Mouse (Mus musculus): ENCODE results near the gene Ccr9. TPM values are rescaled to one million over a fixed set of nuclear protein-coding genes. Genes with fewer than 3 reads are reported as not detected.

Ccr9 gene
- total and polyA plus RNA-seq, 3 experiments: not detected

DNA sequence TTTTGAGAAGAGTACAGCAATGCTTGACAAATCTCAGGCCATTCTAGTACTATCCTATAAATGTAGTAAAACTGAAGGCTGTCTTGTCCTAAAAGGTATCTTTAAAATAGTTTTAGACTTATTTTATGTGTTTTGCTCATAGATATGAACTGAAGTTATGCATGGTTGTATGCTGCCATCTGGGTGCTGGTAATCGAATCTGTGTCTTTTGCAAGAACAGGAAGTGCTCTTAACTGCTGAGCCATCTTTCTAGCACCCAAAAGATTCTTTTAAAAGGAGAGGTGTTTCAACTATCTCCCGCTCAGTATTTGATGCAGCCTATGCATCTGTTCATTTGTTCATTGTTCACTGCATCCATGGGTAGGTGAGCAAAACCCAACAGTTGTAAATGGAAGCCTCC lies 127.0 kb downstream of the Ccr9 start (continued):
- TF ChIP-seq MYC (IDR thresholded peaks at IDR 0.05; ENCODE audit: low read depth, low read length) (no peak), TAL1 (IDR thresholded peaks at IDR 0.05; ENCODE audit: low read length) (no peak), MAZ (IDR thresholded peaks at IDR 0.05; ENCODE audit: low read depth, low read length) (no peak)

- DNase-seq (ENCODE audit: low read depth, low spot score): no peak
- peaks cover 2 to 3% of the 10 kb centered on the region in 2 experiments; a peak in 3 of 4 replicates for H3K36me3 ChIP-seq (ENCODE audit: control insufficient read depth in 1 of 2, insufficient read depth in 2 of 2, low read length in 2 of 2)
Observed at GRCm38 (mm10) chr9:123806267-123806666, 128.0 kb downstream of the Ccr9 start, which contains the start of gene Cxcr6. TSS of gene Cxcr6 (plus strand) at chr9:123806475.

GRCm38 (mm10) chr9:123808583-123808982 lies 130.3 kb downstream of the Ccr9 start:
- no peak overlapping the region for H3K4me3 ChIP-seq (ENCODE audit: control insufficient read depth in 1 of 2, insufficient read depth in 1 of 2, low read depth in 2 of 2, low read length in 2 of 2)
- peak; percentile 24 for DNase-seq (ENCODE audit: low read depth, low spot score)
- H3K79me2 ChIP-seq (ENCODE audit: control insufficient read depth, insufficient read depth, low read length, poor library complexity): no peaks in the 10 kb centered on the region
- H3K27ac ChIP-seq (ENCODE audit: control insufficient read depth, low read depth, low read length): no peak overlapping the region
- H3K27me3 ChIP-seq (ENCODE audit: control insufficient read depth in 1 of 2, insufficient read depth in 2 of 2, low read length in 2 of 2): no peaks in the 10 kb centered on the region
- H3K9me3 ChIP-seq (replicated peaks; ENCODE audit: insufficient read depth, low read length): no peaks in the 10 kb centered on the region
- no peaks in the 10 kb centered on the region; a peak in 1 of 4 replicates for H3K4me1 ChIP-seq (ENCODE audit: control insufficient read depth in 1 of 2, insufficient read depth in 2 of 2, low read length in 2 of 2)
- no peak overlapping the region for H3K9ac ChIP-seq (ENCODE audit: control insufficient read depth, low read depth, low read length, poor library complexity, severe bottlenecking)
- TF ChIP-seq BHLHE40 (IDR thresholded peaks at IDR 0.05; ENCODE audit: borderline replicate concordance, low read depth, low read length) (peak; percentile 38; the same call in 1 of the 2 replicates), EP300 (IDR thresholded peaks at IDR 0.05; ENCODE audit: low read depth in 1 of 2, low read length in 2 of 2) (peak in 1 of 2 experiments; percentile 7; a peak in 1 of 4 replicates), USF1 (IDR thresholded peaks at IDR 0.05; ENCODE audit: low read depth, low read length) (peak; percentile 50; the same call in 1 of the 2 replicates), ZC3H11A (IDR thresholded peaks at IDR 0.05; ENCODE audit: low read depth, low read length) (no peak)
- H3K36me3 ChIP-seq (ENCODE audit: control insufficient read depth in 1 of 2, insufficient read depth in 2 of 2, low read length in 2 of 2): peaks cover 2 to 3% of the 10 kb centered on the region in 2 experiments; a peak in 3 of 4 replicates

More at GRCm38 (mm10) chr9:123806267-123806666, 128.0 kb downstream of the Ccr9 start, which contains the start of gene Cxcr6:
- H3K9ac ChIP-seq (ENCODE audit: control insufficient read depth, low read depth, low read length, poor library complexity, severe bottlenecking): no peak within 1 kb of the TSS
- TF ChIP-seq POLR2AphosphoS2 (IDR thresholded peaks at IDR 0.05; ENCODE audit: low read length): no peak
- TF ChIP-seq MXI1 (IDR thresholded peaks at IDR 0.05; ENCODE audit: low read depth, low read length): no peak
- no peak for TF ChIP-seq USF2 (IDR thresholded peaks at IDR 0.05; ENCODE audit: borderline replicate concordance in 1 of 2, insufficient read depth in 1 of 2, low read depth in 1 of 2, low read length in 2 of 2)
- no peak for TF ChIP-seq CTCF (IDR thresholded peaks at IDR 0.05 in 2 of 3, conservative IDR thresholded peaks at IDR 0.05 in 1 of 3; ENCODE audit: control insufficient read depth in 1 of 3, insufficient read depth in 1 of 3, low read depth in 2 of 3, low read length in 3 of 3, poor library complexity in 1 of 3, severe bottlenecking in 1 of 3)
- TF ChIP-seq MAZ (IDR thresholded peaks at IDR 0.05; ENCODE audit: low read depth, low read length): no peak
- TF ChIP-seq MAFK (IDR thresholded peaks at IDR 0.05; ENCODE audit: borderline replicate concordance, low read depth, low read length): no peak
- TF ChIP-seq GATA1 (IDR thresholded peaks at IDR 0.05; ENCODE audit: low read depth, low read length): no peak
- TF ChIP-seq ZKSCAN1 (IDR thresholded peaks at IDR 0.05; ENCODE audit: low read depth, low read length): no peak
- no peak for TF ChIP-seq GABPA (IDR thresholded peaks at IDR 0.05; ENCODE audit: low read depth, low read length)
- H3K27ac ChIP-seq (ENCODE audit: control insufficient read depth, low read depth, low read length): no peak within 1 kb of the TSS
- H3K79me2 ChIP-seq (ENCODE audit: control insufficient read depth, insufficient read depth, low read length, poor library complexity): no peaks in the 10 kb centered on the region
- H3K4me3 ChIP-seq (ENCODE audit: control insufficient read depth in 1 of 2, insufficient read depth in 1 of 2, low read depth in 2 of 2, low read length in 2 of 2): no peak within 1 kb of the TSS
- no peaks in the 10 kb centered on the region for H3K9me3 ChIP-seq (replicated peaks; ENCODE audit: insufficient read depth, low read length)
- peaks cover 0 to 2% of the 10 kb centered on the region in 2 experiments; a peak in 2 of 4 replicates for H3K4me1 ChIP-seq (ENCODE audit: control insufficient read depth in 1 of 2, insufficient read depth in 2 of 2, low read length in 2 of 2)
- H3K27me3 ChIP-seq (ENCODE audit: control insufficient read depth in 1 of 2, insufficient read depth in 2 of 2, low read length in 2 of 2): no peaks in the 10 kb centered on the region
